Mouse (Mus musculus): Measurements from ENCODE around the gene Utp11. TPM values are rescaled to one million over a fixed set of nuclear protein-coding genes. Genes with fewer than 3 reads are reported as not detected.

Gene Utp11
- polyA plus RNA-seq, 1 experiment from 2014 or later = 63.0 TPM

DNA sequence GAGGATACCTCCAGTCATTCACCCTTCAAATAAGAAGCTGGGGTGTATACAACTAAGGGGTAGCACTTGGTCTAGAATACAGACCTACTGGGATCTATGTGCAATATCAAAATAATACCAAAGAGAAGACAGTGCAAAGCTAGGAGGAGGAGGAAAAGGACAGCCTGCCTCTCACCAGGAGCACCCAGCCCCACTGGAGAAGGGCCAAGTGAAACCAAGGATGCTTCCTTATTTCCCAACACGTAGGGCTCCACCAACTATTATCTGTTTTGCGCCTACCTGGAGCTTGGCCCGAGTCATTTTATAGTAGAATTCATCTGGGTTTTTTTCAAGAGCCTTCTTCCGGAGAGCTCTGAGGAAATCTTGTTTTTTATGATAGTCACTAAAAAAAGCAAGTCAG lies 9.9 kb downstream of the Utp11 start:
- Histone ChIP-seq H3K36me3 (peaks cover 79% of the 10 kb centered on the region), H3K27me3 (no peaks in the 10 kb centered on the region), H3K9me3 (no peaks in the 10 kb centered on the region), H3K4me3 (no peak overlapping the region), H3K4me1 (no peaks in the 10 kb centered on the region), H3K27ac (replicated peaks) (no peak overlapping the region), H3K4me2 (replicated peaks) (no peak overlapping the region), H3K9ac (replicated peaks) (no peak overlapping the region)
- no peak for ATAC-seq (ENCODE audit: low FRiP score, low read depth)
- WGBS = 95% methylated on average over 4 of the region's 4 CpGs

GRCm38 (mm10) chr4:124682270-124682669 lies 11.1 kb downstream of the Utp11 start:
- ATAC-seq (ENCODE audit: low FRiP score, low read depth) = no peak

GRCm38 (mm10) chr4:124675958-124676357 lies 17.4 kb downstream of the Utp11 start:
- H3K27me3 ChIP-seq = peaks cover 33% of the 10 kb centered on the region
- H3K4me3 ChIP-seq = no peak overlapping the region
- H3K4me1 ChIP-seq = peaks cover 38% of the 10 kb centered on the region
- peaks cover 43% of the 10 kb centered on the region for H3K36me3 ChIP-seq
- no peak overlapping the region for H3K4me2 ChIP-seq (replicated peaks)
- no peaks in the 10 kb centered on the region for H3K9me3 ChIP-seq
- ATAC-seq (ENCODE audit: low FRiP score, low read depth) = no peak
- H3K27ac ChIP-seq (replicated peaks) = no peak overlapping the region
- no peak overlapping the region for H3K9ac ChIP-seq (replicated peaks)
- 84% methylated on average over 6 of the region's 6 CpGs for WGBS

More at GRCm38 (mm10) chr4:124682270-124682669, 11.1 kb downstream of the Utp11 start:
- H3K27me3 ChIP-seq = no peaks in the 10 kb centered on the region
- peaks cover 81% of the 10 kb centered on the region for H3K36me3 ChIP-seq
- no peaks in the 10 kb centered on the region for H3K4me1 ChIP-seq
- H3K4me2 ChIP-seq (replicated peaks) = no peak overlapping the region
- H3K9ac ChIP-seq (replicated peaks) = no peak overlapping the region
- no peak overlapping the region for H3K27ac ChIP-seq (replicated peaks)
- H3K9me3 ChIP-seq = no peaks in the 10 kb centered on the region
- H3K4me3 ChIP-seq = no peak overlapping the region
- WGBS = 60% methylated on average over 7 of the region's 7 CpGs

DNA sequence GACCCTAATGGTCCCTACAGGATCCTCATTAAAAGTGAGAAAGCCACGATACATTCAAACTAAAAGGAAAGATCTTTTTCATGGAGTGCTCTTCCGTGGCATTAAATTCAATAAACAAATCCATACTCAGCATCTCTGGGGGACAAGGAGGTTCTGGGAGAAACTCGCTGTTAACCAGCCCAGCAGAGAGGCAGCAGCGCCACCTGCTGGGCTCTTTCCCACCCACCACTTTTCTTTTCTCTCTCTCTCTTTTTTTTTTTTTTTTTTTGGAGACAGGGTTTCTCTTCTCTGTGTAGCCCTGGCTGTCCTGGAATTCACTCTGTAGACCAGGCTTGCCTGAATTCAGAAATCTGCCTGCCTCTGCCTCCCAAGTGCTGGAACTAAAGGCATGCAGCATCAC lies 18.4 kb downstream of the Utp11 start:
- H3K9ac ChIP-seq (replicated peaks) = no peak overlapping the region
- peaks cover 38% of the 10 kb centered on the region for H3K4me1 ChIP-seq
- no peak for ATAC-seq (ENCODE audit: low FRiP score, low read depth)
- no peak overlapping the region for H3K27ac ChIP-seq (replicated peaks)
- H3K4me3 ChIP-seq = no peak overlapping the region
- H3K4me2 ChIP-seq (replicated peaks) = no peak overlapping the region; the same call in 1 of the 2 replicates
- peaks cover 35% of the 10 kb centered on the region for H3K36me3 ChIP-seq
- no peaks in the 10 kb centered on the region for H3K9me3 ChIP-seq
- peaks cover 42% of the 10 kb centered on the region for H3K27me3 ChIP-seq
- 3% methylated on average over 4 of the region's 4 CpGs for WGBS

DNA sequence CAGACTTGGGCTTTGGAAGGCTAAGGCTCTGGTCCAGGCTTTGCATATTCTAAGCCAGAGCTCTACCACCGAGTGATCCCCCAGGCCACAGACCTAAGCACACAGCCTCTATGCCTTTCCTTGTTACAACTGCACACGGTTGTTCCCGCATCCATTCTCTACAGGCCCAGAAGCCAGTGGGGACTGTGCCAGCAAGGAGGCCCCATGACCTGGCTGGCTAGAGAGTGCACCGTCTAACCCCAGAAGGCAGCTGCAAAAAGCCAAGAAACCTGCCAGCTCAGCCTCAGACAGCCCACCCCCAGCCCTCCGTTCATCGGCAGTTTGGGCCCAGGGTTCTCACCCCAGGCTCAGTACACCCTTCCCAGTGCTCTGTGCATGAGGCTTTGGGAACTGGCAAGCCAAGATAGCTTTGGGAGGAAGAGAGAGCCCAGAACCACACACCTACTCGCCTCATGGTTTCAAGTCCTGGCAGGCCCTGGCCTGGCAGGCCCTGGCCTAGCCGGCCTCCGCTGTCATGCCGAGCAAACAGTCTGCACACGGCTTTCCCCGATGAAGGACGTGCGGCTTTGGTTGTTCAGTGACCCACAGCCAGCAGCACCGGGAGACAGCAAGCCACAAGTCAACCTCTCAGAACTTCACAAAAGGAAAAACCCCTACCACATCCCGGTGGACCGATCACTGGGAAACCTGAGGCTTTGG lies 18.9 kb downstream of the Utp11 start:
- no peak overlapping the region for H3K9ac ChIP-seq (replicated peaks)
- peaks cover 38% of the 10 kb centered on the region for H3K4me1 ChIP-seq
- H3K9me3 ChIP-seq = no peaks in the 10 kb centered on the region
- peaks cover 29% of the 10 kb centered on the region for H3K36me3 ChIP-seq
- no peak overlapping the region for H3K4me3 ChIP-seq
- no peak overlapping the region; the same call in 1 of the 2 replicates for H3K27ac ChIP-seq (replicated peaks)
- ATAC-seq (ENCODE audit: low FRiP score, low read depth) = peak; percentile 18; the same call in 1 of the 2 replicates
- 39% methylated on average over 17 of the region's 17 CpGs for WGBS
- no peak overlapping the region; the same call in 1 of the 2 replicates for H3K4me2 ChIP-seq (replicated peaks)
- peaks cover 45% of the 10 kb centered on the region for H3K27me3 ChIP-seq

- Histone ChIP-seq H3K4me2 (replicated peaks) (peak overlapping the region; percentile 51), H3K9ac (replicated peaks) (peak overlapping the region; percentile 39; the same call in 1 of the 2 replicates), H3K27me3 (peaks cover 59% of the 10 kb centered on the region), H3K4me1 (peaks cover 49% of the 10 kb centered on the region), H3K27ac (replicated peaks) (peak overlapping the region; percentile 63), H3K9me3 (no peaks in the 10 kb centered on the region), H3K36me3 (peaks cover 16% of the 10 kb centered on the region), H3K4me3 (peak overlapping the region; percentile 21)
- WGBS = 3% methylated on average over 31 of the region's 31 CpGs
- ATAC-seq (ENCODE audit: low FRiP score, low read depth) = peak; percentile 48
Measured at GRCm38 (mm10) chr4:124672347-124673320, 20.8 kb downstream of the Utp11 start.

GRCm38 (mm10) chr4:124671583-124671982 lies 21.8 kb downstream of the Utp11 start:
- Histone ChIP-seq H3K36me3 (peaks cover 6% of the 10 kb centered on the region; the same call in 1 of the 2 replicates), H3K27ac (replicated peaks) (peak overlapping the region; percentile 63; the same call in 1 of the 2 replicates)

GRCm38 (mm10) chr4:124670232-124670631 lies 23.2 kb downstream of the Utp11 start:
- Histone ChIP-seq H3K4me3 (no peak overlapping the region), H3K4me2 (replicated peaks) (no peak overlapping the region), H3K36me3 (no peaks in the 10 kb centered on the region), H3K27ac (replicated peaks) (no peak overlapping the region), H3K9me3 (no peaks in the 10 kb centered on the region), H3K4me1 (peaks cover 55% of the 10 kb centered on the region), H3K9ac (replicated peaks) (no peak overlapping the region), H3K27me3 (peaks cover 76% of the 10 kb centered on the region)
- 62% methylated on average over 8 of the region's 8 CpGs for WGBS
- no peak for ATAC-seq (ENCODE audit: low FRiP score, low read depth)

More at GRCm38 (mm10) chr4:124671583-124671982, 21.8 kb downstream of the Utp11 start:
- peak overlapping the region; percentile 51 for H3K4me2 ChIP-seq (replicated peaks)
- H3K9me3 ChIP-seq = no peaks in the 10 kb centered on the region
- peaks cover 63% of the 10 kb centered on the region for H3K27me3 ChIP-seq
- no peak for ATAC-seq (ENCODE audit: low FRiP score, low read depth)
- H3K4me1 ChIP-seq = peaks cover 55% of the 10 kb centered on the region
- WGBS = 35% methylated on average over 7 of the region's 7 CpGs
- H3K9ac ChIP-seq (replicated peaks) = peak overlapping the region; percentile 39; the same call in 1 of the 2 replicates
- H3K4me3 ChIP-seq = no peak overlapping the region

GRCm38 (mm10) chr4:124668078-124668477 lies 25.3 kb downstream of the Utp11 start:
- H3K9me3 ChIP-seq = no peaks in the 10 kb centered on the region
- WGBS = 7% methylated on average over 8 of the region's 8 CpGs
- H3K27me3 ChIP-seq = peaks cover 79% of the 10 kb centered on the region
- H3K9ac ChIP-seq (replicated peaks) = no peak overlapping the region
- peak; percentile 88 for ATAC-seq (ENCODE audit: low FRiP score, low read depth)
- H3K4me2 ChIP-seq (replicated peaks) = peak overlapping the region; percentile 47
- H3K36me3 ChIP-seq = no peaks in the 10 kb centered on the region
- H3K4me3 ChIP-seq = peak overlapping the region; percentile 7; the same call in 1 of the 2 replicates
- peaks cover 52% of the 10 kb centered on the region for H3K4me1 ChIP-seq
- peak overlapping the region; percentile 85 for H3K27ac ChIP-seq (replicated peaks)

GRCm38 (mm10) chr4:124667476-124668033 lies 25.8 kb downstream of the Utp11 start:
- no peaks in the 10 kb centered on the region for H3K9me3 ChIP-seq
- peak; percentile 28 for ATAC-seq (ENCODE audit: low FRiP score, low read depth)
- peak overlapping the region; percentile 7; the same call in 1 of the 2 replicates for H3K4me3 ChIP-seq
- peaks cover 47% of the 10 kb centered on the region for H3K4me1 ChIP-seq
- peak overlapping the region; percentile 32; the same call in 1 of the 2 replicates for H3K9ac ChIP-seq (replicated peaks)
- peak overlapping the region; percentile 85 for H3K27ac ChIP-seq (replicated peaks)
- WGBS = 15% methylated on average over 14 of the region's 14 CpGs
- no peaks in the 10 kb centered on the region for H3K36me3 ChIP-seq
- H3K27me3 ChIP-seq = peaks cover 81% of the 10 kb centered on the region
- H3K4me2 ChIP-seq (replicated peaks) = peak overlapping the region; percentile 47

DNA sequence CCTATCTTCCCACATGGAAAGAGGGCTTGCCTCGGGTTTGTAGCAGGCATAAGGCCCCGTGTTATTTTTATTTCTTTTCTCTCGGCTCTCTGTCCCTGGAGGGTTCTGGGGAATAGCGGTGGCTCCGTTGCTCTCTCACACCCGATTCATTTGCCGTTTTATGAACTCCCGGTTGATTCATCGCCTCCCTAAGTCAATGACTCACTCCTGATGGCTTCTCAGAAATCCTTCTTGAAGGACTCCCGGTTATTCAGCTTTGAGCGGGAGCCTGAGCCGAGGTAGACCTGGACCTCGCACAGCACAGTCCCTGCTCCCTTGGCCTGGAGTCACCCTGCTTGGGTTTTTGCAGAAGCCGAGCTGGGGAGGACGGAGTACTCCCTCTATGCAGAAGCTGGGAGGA lies 28.8 kb downstream of the Utp11 start:
- 69% methylated on average over 15 of the region's 15 CpGs for WGBS
- 0 out of 2 replicates have a peak overlapping the region, but pooled peaks have one; percentile 21 for H3K9ac ChIP-seq (replicated peaks)
- no peaks in the 10 kb centered on the region for H3K9me3 ChIP-seq
- no peak overlapping the region for H3K4me3 ChIP-seq
- no peak overlapping the region for H3K4me2 ChIP-seq (replicated peaks)
- H3K36me3 ChIP-seq = no peaks in the 10 kb centered on the region
- ATAC-seq (ENCODE audit: low FRiP score, low read depth) = no peak
- peaks cover 46% of the 10 kb centered on the region for H3K4me1 ChIP-seq
- peaks cover 76% of the 10 kb centered on the region for H3K27me3 ChIP-seq
- 0 out of 2 replicates have a peak overlapping the region, but pooled peaks have one; percentile 25 for H3K27ac ChIP-seq (replicated peaks)
